Mouse (Mus musculus): ENCODE results near the gene Ruvbl2.
A peak's percentile ranks its signal among the peaks of the same experiment; 100 is the strongest.

The Ruvbl2 gene

DNA sequence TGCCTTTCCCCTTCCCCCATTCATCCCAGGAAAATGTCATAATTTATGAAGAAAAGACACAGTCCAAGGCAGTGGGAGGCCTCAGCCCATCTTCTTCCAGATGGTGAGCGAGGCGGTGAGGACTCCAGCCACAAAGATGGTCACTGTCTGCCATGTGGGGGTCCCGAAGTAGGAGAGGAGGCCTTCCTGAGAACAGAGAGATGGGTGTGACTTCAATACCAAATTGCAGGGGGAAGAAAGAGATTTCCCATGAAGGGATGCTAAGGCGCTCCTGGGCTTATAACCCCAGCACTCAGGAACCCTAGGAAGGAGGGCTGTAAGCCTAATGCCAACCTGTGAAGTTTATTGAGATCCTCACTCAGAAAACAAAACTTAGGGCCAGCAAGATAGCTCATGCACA is 23.9 kb upstream of the Ruvbl2 start:
- ATAC-seq (ENCODE audit: insufficient number of reproducible peaks, low FRiP score, low TSS enrichment): no peak

DNA sequence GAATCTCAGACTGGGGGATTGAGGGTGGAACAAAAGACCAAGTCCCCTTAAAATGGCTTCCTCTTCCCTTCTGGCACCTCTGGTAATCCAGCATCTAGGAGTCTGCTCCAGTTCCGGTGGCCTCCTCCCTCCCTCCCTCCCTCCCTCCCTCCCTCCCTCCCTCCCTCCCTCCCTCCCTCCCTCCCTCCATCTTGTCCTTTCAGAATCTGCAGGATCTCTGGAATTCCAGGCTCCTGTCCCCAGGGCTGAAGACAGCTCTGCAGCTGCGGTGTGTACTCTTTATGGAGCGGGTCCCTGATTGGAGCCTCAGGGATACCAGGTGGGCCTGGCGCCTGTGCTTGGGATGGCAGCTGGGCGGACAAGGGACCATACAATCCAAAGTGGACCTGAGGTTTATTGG is 23.4 kb upstream of the Ruvbl2 start:
- no peak for ATAC-seq (ENCODE audit: insufficient number of reproducible peaks, low FRiP score, low TSS enrichment)

DNA sequence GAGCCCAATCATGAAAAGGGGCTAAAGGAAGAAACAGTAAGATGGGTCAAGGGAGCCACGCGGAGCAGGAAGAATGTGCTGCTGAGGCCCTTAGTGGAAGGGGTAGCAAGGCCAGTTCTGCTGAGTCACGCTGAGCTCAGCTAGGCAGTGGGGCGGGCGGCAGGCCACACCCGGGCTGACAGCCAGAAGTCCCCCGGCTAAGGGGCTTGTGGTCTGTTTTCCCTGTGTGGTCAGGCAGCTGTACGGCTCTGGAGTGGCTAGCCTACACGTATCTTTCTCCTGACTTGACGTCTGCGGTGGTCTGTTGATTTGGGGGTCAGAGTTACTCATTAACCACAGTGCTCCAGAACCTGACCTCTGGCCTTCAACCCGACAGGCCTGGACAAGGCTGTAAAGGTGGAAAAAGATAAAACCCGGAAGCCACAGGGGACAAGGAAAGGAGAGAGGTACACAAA is 23.0 kb upstream of the Ruvbl2 start:
- ATAC-seq (ENCODE audit: insufficient number of reproducible peaks, low FRiP score, low TSS enrichment): no peak

DNA sequence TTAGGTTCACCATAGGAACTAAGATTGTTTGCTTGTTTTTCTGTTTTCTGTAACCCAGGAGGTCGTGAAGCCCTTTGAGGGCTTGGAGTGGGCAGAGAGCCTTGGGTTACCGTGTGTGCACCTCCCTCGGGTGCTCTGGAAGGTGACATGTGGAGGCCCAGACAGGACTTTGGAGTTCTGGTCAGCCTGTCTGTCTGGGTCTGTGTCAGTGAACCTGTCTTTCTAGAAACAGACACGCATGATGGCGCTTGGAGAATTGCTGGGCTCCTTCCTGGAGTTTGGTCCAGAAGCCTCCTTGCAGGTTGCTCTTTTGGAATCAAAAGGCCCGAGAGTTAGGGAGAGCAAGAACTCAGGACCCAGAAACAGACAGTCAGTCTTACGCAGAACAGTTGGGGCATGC is 22.5 kb upstream of the Ruvbl2 start:
- ATAC-seq (ENCODE audit: insufficient number of reproducible peaks, low FRiP score, low TSS enrichment): no peak

DNA sequence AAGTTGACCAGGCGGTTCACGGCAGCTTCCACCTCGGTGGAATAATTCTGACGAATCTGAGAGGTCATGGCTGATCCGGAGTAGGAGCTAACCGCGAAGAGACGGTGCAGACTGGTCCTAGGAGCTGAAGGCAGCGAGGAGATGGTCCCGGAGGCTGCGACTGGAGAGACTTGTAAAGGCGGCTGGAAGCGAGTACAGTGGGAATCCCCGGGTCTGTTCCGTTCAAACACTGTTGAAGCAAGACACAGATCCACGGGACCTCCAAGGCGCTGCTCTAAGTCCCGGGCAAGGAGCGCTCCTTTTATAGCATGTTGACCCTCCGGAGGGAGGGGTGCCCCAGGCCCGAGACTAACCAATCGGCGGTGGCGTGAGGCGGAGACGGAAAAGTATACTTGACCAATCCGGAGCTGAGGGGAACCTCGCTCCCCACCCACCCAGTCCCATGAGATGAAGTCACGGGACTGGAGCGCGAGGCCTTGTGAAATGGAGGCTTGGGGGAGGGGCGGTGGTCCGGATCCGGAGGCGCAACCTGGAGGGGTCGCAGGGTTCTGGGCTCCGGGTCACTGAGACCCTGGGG is 21.8 kb upstream of the Ruvbl2 start, which contains the start of gene Ftl1:
TSS of gene Ftl1 (minus strand) at position 321 of the 577 bp plus-strand sequence.
- peak; percentile 94 for ATAC-seq (ENCODE audit: insufficient number of reproducible peaks, low FRiP score, low TSS enrichment)

DNA sequence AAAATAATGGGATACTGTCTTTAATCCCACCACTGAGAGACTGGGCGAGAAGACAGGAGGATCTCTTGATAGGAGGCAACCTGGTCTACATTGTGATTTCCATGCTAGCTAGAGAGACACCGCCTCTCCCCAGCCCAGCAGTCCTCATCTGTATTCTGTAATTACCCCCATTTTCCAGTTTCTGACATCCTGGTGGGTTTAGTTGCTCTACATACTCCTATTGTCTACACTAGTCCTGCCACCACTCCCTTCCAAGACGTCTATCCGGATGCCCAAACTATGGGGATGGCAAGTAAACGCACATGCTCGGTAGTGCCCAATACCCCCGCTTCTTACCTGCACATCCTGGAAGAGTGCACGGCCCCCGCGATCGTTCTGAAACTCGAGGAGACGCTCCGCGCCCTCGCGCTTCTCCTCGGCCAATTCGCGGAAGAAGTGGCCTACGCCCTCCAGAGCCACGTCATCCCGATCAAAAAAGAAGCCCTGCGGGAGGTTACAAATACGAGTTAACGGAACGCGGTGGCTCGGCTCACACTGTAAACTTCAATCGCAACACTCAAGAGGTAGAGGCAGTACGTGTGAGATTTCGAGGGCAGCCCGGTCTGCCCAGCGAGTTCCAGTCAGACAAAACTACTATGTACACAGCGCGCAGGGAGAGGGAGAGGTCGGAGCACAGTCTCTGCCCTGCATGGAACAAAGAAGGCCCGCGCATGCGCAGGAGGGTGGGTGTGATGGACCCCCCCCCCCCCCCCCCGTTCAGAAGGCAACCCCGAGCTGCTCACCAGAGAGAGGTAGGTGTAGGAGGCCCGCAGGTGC is 21.1 kb upstream of the Ruvbl2 start:
- ATAC-seq (ENCODE audit: insufficient number of reproducible peaks, low FRiP score, low TSS enrichment): peak; percentile 59; the same call in 1 of the 2 replicates

DNA sequence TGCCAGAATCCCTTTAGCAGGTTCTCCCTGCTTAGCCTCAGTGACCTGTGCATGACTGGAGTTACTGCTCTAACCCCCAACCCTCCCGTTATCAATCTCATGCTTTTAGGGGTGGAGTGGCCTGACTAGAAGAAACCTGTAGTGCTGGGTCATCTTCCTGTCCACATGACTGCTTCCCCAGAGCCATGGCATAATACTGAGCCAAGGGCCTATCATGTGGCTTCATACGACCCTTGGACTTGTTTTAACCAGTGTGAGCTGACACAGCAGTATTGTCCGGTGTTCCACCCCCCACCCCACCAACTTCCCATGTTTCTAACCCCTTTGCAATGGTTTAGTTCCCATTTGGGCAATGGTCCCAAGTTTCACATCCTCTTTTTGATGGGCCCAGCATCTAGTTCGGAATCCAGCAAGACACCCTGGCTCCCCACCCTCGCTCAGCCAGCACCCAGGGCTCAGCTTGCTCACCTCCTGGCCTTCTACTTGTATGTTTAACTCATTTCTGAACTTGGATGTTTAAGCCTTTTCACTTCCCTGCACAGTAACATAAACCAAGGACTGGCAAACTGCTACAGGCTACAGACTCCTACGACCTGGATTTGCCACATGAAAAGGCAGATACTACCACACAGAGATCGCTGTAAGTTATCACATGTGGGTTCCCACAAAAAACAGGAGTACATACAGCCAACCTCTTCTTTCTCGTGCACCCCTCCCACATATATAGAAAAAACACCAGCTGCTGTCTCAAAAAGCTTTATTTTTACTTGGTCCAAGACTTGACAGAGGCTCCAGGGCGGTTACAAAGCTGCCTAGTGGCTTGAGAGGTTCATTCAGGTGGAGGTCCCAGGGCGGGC is 19.5 kb upstream of the Ruvbl2 start:
- no peak for ATAC-seq (ENCODE audit: insufficient number of reproducible peaks, low FRiP score, low TSS enrichment)

DNA sequence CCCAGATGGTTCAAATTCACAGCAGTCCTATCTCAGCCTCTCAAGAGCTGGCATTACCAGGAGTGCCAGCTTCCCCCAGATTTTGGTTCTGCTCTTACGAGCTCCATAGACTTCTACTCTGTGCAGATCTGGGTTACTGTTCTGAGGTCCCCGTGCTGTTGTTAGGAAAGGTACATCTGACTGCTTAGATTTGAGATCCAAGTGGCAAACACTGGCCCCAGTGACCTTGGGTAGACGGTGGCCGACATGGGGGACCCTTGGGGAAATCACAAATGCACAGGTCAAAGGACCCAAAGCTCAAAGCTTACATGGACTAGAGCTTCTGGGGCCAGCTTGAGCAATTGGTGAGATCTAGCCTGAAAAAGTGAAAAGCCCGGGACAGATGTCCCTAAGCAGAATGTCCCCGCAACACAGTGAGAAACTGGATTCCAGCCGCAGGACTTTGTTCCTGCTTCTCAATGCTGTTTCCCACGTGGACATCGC is 18.9 kb upstream of the Ruvbl2 start:
- ATAC-seq (ENCODE audit: insufficient number of reproducible peaks, low FRiP score, low TSS enrichment): no peak

DNA sequence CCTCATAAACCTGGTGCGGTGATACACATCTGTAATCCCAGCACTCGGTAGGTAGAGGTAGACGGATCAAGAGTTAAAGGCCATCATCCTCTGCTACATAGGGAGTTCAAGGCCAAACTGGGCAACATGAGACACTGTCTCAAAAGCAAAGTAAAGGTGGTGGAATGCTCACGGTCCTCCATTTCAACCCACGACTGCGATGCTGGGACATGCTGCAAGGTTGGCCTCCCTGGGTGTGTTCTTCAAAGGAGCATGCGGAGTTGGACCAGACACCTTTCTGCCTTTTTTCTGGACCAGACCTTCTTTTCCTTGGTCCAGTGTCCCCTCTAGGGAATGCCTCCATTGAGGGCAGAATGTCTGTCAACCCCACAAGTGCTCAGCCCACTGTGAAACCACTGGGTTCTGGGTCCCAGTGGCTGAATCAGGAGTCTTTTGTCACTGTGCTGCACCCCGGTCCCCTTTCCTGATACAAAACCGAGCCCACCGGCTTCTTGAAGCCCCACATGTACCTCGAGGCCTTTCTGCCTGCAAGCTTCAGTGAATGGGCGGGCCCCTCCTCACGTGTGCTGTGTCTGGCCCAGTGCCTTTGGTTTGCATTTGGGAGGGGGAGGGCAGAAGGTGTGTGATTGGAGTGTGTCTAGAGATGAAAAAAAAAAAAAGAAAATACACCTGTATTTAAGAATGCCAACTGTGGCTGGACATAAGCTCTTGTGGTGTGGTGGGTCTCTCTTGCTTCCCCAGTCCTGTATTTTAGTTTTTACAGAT is 18.2 kb upstream of the Ruvbl2 start:
- ATAC-seq (ENCODE audit: insufficient number of reproducible peaks, low FRiP score, low TSS enrichment): no peak

DNA sequence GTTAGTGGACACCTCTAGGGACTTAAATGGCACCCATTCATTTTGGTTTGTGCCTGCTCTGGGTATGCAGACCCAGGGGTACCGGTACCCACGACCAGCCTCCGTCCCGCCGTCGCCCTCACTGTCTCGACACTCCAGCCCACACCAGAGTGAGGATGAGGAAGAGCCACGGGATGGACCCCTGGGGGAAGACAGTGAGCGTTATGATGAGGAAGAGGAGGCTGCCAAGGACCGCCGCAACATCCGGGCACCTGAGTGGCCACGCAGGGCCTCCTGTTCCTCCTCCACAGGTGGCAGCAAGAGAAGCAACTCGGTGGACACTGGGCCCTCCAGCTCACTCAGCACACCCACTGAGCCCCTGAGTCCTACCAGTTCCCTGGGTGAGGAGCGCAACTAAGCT is 17.1 kb upstream of the Ruvbl2 start:
- no peak for ATAC-seq (ENCODE audit: insufficient number of reproducible peaks, low FRiP score, low TSS enrichment)

DNA sequence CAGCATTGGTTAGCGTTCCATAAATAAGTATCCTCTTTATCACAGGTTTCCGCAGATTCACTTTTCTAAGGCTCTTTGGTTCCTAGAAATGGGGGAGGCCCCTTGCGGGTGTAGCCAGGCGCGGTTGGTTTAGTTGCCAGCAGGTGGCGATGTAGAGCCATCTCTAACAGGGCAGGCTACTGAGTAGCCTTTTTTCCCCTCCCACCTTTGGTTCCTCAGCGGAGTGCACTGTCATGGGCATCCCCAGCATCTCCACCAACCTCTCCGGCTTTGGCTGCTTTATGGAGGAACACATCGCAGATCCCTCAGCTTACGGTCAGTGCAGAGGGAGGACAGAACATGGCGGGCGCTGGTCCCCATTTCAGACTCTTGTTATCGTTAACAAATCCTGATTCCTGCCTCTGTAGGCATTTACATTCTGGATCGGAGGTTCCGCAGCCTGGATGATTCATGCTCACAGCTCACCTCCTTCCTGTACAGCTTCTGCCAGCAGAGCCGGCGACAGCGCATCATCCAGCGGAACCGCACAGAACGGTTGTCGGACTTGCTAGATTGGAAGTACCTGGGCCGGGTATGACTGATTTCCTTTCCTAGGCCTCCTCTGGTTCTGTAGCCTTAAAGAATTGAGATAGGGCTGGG is 13.6 kb upstream of the Ruvbl2 start:
- ATAC-seq (ENCODE audit: insufficient number of reproducible peaks, low FRiP score, low TSS enrichment): peak; percentile 75; the same call in 1 of the 2 replicates

DNA sequence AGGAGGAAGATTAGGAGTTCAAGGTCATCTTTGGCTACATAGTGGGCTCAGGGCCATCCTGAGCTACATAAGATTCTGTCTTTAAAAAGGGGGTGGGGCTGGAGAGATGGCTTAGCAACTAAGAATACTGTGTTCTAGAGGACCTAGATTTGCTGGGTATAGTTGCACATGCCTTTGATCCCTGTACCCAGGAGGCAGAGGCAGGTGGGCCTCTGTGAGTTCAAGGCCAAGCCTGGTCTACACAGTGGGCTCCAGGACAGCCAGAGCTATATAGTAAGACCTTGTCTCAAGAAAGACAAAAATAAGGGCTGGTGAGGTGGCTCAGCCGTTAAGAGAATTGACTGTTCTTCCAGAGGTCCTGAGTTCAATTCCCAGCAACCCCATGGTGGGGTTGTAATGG is 12.1 kb upstream of the Ruvbl2 start:
- no peak for ATAC-seq (ENCODE audit: insufficient number of reproducible peaks, low FRiP score, low TSS enrichment)

DNA sequence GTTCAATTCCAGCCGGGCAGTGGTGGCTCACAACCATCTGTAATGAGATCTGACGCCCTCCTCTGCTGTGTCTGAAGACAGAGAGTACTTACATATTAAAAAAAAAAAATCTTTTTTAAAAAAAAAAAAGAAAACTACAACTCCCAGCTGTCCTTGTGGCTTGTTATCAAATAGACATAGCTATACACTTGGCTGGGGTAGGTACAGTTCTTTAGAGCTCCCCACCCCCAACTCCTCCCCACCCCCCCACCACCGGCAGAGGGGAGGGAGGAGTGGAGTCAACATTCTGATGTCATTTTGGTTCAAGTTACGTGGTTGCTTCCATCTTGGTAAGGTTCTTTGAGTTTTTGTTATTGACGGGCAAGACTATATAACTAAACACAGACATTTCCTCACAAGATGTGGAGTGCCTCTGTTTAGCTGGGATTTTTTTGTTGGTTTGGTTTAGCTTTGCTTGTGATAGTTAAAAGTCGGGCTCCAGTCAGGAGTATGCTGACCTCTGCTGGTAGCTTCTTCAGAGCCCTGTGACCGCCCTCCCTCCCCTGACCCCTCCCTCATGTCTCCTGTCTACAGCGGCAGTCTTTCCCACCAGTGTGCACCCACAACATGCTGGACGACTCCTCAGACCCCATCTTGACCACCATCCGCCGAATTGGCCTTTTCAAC is 9.6 kb upstream of the Ruvbl2 start:
- no peak for ATAC-seq (ENCODE audit: insufficient number of reproducible peaks, low FRiP score, low TSS enrichment)

DNA sequence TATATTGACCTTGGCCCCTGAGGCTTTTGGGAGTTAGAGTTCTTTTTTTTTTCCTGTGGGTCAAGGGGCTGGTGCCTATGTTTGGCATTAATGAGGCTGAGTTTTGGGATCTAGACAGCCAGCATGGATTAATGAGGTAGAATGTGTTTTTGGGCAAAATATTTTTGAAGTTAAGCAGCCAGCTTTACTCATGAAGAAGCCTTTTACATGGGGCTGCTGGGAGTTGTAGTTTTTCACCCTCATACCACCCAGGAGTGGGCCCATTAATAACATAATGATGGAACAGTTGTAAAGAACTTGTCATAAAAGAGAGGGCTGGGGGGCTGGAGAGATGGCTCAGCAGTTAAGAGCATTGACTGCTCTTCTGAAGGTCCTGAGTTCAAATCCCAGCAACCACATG is 8.7 kb upstream of the Ruvbl2 start:
- no peak for ATAC-seq (ENCODE audit: insufficient number of reproducible peaks, low FRiP score, low TSS enrichment)

DNA sequence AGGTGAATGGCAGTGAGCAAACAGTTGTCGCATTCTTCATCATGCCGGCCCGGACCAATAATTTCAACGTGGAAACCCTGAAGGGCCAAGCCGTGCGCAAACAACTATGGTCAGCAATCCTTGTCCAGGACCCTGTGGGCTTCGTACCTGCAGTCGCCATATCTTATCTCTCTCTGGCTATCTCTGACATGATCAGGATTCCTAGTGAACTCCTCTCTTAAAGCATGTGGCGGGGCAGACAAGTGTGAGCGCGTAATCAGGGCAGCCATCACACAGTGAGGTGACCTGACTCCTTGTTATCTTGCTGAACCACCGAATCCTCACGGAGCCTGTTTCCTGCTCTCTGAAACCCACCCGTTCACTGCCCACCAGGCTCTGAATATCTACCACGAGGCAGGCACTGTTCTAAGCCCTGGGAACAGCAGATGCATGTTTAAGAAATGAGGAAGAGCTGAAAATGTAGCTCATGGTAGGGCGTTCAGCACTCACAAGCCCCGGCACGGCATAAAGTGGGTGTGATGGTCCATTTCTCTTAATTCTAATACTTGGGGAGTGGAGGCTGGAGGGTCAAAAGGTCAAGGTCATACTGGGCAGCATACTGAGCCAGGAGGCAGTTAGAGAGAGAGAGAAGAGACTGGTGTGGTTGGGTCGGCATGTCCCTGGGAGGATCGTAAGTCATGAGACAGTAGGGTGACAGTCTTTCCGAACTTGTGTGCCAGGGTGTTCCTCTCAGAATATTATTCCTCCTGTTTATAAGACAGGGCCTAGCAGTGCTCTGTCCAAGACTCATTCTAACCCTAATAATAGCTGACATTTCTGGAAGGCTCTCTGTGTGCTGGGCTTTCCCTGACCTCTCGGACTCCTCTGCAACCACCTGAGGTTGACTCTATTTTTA is 5.9 kb upstream of the Ruvbl2 start:
- ATAC-seq (ENCODE audit: insufficient number of reproducible peaks, low FRiP score, low TSS enrichment): no peak

DNA sequence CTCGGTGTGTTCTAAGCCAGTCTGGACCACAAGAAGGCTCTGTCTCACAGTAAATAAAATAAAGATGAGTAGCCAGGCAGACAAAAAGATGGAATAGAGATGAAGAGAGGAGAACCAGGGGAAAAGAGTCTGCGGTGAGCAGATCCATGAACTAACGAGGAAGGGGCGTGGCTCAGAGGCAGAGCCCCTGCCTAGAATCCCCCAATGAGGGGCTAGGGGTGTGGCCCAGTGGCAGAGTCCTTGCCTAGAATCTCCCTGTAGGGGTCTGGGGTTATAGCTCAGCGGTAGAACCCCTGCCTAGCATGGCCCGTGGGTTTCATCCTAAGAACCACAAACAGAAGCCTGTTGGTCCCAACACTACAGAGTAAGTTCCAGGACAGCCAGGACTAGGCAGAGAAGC is 850 bp downstream of the Ruvbl2 start:
- no peak for ATAC-seq (ENCODE audit: insufficient number of reproducible peaks, low FRiP score, low TSS enrichment)

DNA sequence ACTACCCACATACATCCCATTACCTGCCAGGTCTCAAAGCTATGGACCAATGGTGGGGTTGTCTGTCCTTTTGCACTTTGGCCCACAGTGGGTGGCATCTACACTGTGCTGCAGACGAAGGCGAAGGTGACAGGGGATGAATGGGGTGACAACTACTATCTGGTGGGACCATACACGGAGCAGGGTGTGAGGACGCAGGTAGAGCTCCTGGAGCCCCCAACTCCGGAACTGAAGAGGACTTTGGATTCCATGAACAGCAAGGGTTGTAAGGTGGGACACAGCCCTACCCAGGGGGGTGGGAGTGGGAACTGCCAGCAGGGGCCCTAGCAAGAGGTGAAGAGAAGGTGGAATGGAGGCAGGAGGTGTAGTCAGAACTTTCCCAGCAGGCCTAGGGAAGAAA is 1.5 kb downstream of the Ruvbl2 start:
- no peak for ATAC-seq (ENCODE audit: insufficient number of reproducible peaks, low FRiP score, low TSS enrichment)

DNA sequence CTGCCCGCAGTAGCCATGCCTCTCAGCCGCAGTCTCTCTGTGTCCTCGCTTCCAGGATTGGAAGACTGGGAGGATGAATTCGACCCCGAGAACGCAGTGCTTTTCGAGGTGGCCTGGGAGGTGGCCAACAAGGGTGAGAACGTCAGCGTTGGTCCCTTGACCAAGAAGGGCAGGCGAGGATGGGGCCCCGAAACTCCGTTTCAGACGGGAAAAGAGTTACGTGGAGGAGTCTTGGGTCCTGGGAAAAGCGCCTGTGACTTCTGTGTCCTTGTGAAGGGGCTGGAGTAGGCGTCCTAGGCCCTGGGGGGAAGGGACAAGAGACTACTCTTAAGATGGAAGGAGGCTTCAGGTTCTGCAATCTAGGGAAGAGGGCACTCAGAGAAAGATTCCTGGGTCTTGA is 2.9 kb downstream of the Ruvbl2 start:
- ATAC-seq (ENCODE audit: insufficient number of reproducible peaks, low FRiP score, low TSS enrichment): peak; percentile 1; the same call in 1 of the 2 replicates

Measured in cerebellum, adult (tissue).